Mouse (Mus musculus) limb, embryonic 11.5 days (tissue): ENCODE data around the gene Arhgap15. TPM values are rescaled to one million over a fixed set of nuclear protein-coding genes. Genes with fewer than 3 reads are reported as not detected.

ENCODE experiments used
- ATAC-seq: fragments of 200-750 bp; cut with Nextera tagmentation; 2 replicates; pipeline ENCODE4 v1.8.0; 2017; ENCODE audit warnings: low read depth; ENCODE audit not compliant: insufficient number of reproducible peaks, low FRiP score, low TSS enrichment
- DNase-seq: peaks from one replicate; pipeline ENCODE4 v3.0.0-alpha.2; 2015; ENCODE audit warnings: low spot score
- H3K27ac ChIP-seq: fragments of 300-500 bp; sonication (generic); replicated peaks from 2 replicates; pipeline ENCODE4 v1.5.1; 2014; ENCODE audit warnings: low read depth, mild to moderate bottlenecking, low read length
- H3K27me3 ChIP-seq: fragments of 300-500 bp; sonication (generic); 2 replicates; pipeline ENCODE4 v1.6.1; 2014; ENCODE audit warnings: mild to moderate bottlenecking, low read length, mixed read lengths; ENCODE audit not compliant: control insufficient read depth, insufficient read depth
- H3K36me3 ChIP-seq: fragments of 300-500 bp; sonication (generic); 2 replicates; pipeline ENCODE4 v1.6.1; 2014; ENCODE audit warnings: mild to moderate bottlenecking, low read length, moderate library complexity, mixed read lengths; ENCODE audit not compliant: control insufficient read depth, insufficient read depth
- H3K4me1 ChIP-seq: fragments of 300-500 bp; sonication (generic); 2 replicates; pipeline ENCODE4 v1.6.1; 2014; ENCODE audit warnings: low read length, mixed read lengths; ENCODE audit not compliant: control insufficient read depth, insufficient read depth
- H3K4me2 ChIP-seq: fragments of 300-500 bp; sonication (generic); 2 replicates; pipeline ENCODE4 v1.6.1; 2014; ENCODE audit warnings: low read depth, mild to moderate bottlenecking, moderate library complexity; ENCODE audit not compliant: severe bottlenecking
- H3K4me3 ChIP-seq: fragments of 300-500 bp; sonication (generic); 2 replicates; pipeline ENCODE4 v1.5.1; 2014; ENCODE audit warnings: low read depth, low read length
- H3K9ac ChIP-seq: fragments of 300-500 bp; sonication (generic); 2 replicates; pipeline ENCODE4 v1.6.1; 2014; ENCODE audit warnings: mild to moderate bottlenecking, low read length
- H3K9me3 ChIP-seq: fragments of 300-500 bp; sonication (generic); 2 replicates; pipeline ENCODE4 v1.6.1; 2016; ENCODE audit warnings: low read length; ENCODE audit not compliant: control insufficient read depth
- WGBS: fragments of 180-500 bp; shearing (Covaris S2); extraction: QIAGEN DNeasy Blood & Tissue Kit; methylation state at CpG from one replicate; pipeline ENCODE4 v1.1.7; 2014; 5-methylcytosine and 5-hydroxymethylcytosine counted together
- polyA plus RNA-seq: library from polyadenylated mRNA; unstranded; fragments of >200 nt; fragmentation: Nextera tagmentation; extraction: Ambion mirVana; gene quantifications from 2 replicates; pipeline ENCODE4 v1.2.1, GENCODE M21; 2014

Gene Arhgap15
- polyA plus RNA-seq, 1 experiment from 2014 or later, result 0.32 TPM

DNA sequence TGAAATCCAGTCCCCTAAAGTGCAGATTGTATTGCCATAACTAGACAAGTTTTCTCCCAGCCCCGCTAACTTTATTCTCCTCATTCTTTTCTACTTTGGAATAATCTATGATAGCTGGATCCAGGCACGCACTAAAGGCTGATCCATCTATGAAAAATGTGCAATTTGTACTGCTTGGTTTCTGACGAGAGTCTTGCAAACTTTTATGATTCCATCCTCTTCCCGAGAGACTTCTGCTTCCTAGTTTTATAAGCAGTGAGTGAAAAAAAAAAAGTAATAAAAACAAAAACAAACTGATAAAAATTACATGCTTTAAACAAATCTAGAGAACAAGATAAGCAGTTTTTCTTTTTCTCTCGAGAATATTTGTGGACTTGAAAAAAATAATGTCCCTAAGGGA is 398.9 kb downstream of the Arhgap15 start:
- 60% methylated on average over 5 of the region's 5 CpGs for WGBS

GRCm38 (mm10) chr2:44147971-44148370 is 399.3 kb downstream of the Arhgap15 start:
- H3K36me3 ChIP-seq, result no peaks in the 10 kb centered on the region
- H3K4me1 ChIP-seq, result no peaks in the 10 kb centered on the region
- no peak overlapping the region for H3K4me3 ChIP-seq
- no peaks in the 10 kb centered on the region for H3K27me3 ChIP-seq
- 64% methylated on average over 7 of the region's 7 CpGs for WGBS
- H3K4me2 ChIP-seq, result no peak overlapping the region
- DNase-seq (no peak), ATAC-seq (no peak)
- no peak overlapping the region for H3K27ac ChIP-seq
- H3K9me3 ChIP-seq, result no peaks in the 10 kb centered on the region
- no peak overlapping the region for H3K9ac ChIP-seq

More for the DNA sequence above, 398.9 kb downstream of the Arhgap15 start:
- Histone ChIP-seq H3K36me3 (no peaks in the 10 kb centered on the region), H3K9ac (no peak overlapping the region), H3K27ac (no peak overlapping the region), H3K27me3 (no peaks in the 10 kb centered on the region), H3K4me2 (no peak overlapping the region), H3K4me3 (no peak overlapping the region), H3K4me1 (no peaks in the 10 kb centered on the region), H3K9me3 (no peaks in the 10 kb centered on the region)
- ATAC-seq (no peak), DNase-seq (no peak)

DNA sequence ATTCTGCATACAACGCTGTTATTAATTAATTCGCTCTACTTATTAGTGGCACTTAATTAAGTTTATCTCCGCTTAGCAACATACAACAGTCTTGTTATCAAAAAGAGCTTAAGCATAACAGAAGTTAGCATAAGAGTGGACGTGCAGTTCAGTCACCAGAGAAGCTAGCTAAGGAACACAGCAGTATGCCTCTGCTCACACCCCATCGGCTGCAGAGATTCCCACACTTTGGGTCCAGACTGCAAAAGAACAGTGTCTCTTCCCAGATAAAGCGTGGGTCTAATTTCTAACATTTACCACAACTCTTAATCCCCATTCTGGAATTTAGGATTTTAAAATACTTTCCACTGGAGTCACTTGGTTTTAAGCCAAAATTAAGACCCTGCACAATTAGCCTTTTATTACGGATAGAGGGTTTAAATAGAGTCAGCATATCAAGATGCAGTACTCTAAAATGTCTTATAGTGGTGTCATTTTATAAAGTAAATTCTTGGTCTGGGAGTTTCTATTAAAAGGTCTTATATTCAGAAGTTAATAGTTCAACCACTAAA is 400.0 kb downstream of the Arhgap15 start:
- WGBS, result 78% methylated on average over 7 of the region's 7 CpGs
- DNase-seq, result no peak
- Histone ChIP-seq H3K4me3 (no peak overlapping the region), H3K36me3 (no peaks in the 10 kb centered on the region), H3K9me3 (no peaks in the 10 kb centered on the region), H3K27me3 (no peaks in the 10 kb centered on the region), H3K4me1 (no peaks in the 10 kb centered on the region), H3K4me2 (no peak overlapping the region), H3K9ac (no peak overlapping the region), H3K27ac (no peak overlapping the region)
- no peak for ATAC-seq

DNA sequence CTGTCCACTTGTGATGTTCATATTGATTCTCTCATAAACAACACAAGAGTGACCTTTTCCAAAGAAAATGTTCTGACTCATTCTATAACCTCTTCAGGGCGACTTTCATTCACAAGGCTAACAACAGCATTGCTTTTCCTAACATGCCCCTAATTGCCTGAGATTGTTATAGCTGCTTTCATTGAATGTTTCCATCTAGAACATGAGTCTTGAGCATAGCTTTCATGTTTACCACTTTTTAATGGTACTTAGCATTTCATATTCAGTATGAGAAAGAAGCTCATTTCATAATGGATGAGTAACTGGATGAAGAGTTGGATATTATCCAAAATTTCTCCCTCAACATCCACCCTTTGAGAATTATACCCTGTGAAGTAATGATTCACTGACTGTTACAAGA is 403.7 kb downstream of the Arhgap15 start:
- 83% methylated on average over 1 of the region's 1 CpGs for WGBS
- no peak for ATAC-seq
- H3K27ac ChIP-seq, result no peak overlapping the region
- H3K36me3 ChIP-seq, result no peaks in the 10 kb centered on the region
- no peaks in the 10 kb centered on the region for H3K9me3 ChIP-seq
- H3K27me3 ChIP-seq, result no peaks in the 10 kb centered on the region
- no peak for DNase-seq
- H3K4me3 ChIP-seq, result no peak overlapping the region
- no peaks in the 10 kb centered on the region for H3K4me1 ChIP-seq
- H3K4me2 ChIP-seq, result no peak overlapping the region
- H3K9ac ChIP-seq, result no peak overlapping the region

GRCm38 (mm10) chr2:44160358-44160757 is 411.7 kb downstream of the Arhgap15 start:
- ATAC-seq, result no peak

DNA sequence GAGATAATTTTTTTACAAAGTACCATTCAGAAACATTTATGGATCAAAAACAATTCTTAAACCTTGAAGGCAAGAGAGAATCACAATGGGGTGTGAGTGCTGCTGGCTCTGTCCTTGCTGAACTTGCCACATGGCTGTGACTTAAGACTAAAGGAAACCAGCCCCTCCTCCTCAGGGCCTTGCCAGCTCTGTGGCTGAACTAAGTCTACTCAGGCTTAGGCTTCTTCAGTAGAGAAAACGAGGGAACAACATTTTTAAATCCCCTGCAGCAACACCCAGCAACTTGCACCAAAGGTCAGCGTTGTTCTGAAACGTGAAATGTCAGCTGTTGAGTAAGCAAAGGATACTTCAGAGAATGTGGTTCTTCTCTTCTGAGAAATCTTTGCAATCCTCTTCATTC is 417.2 kb downstream of the Arhgap15 start:
- no peaks in the 10 kb centered on the region for H3K27me3 ChIP-seq
- H3K9me3 ChIP-seq, result no peaks in the 10 kb centered on the region
- no peak overlapping the region for H3K9ac ChIP-seq
- H3K4me1 ChIP-seq, result no peaks in the 10 kb centered on the region
- H3K4me2 ChIP-seq, result no peak overlapping the region
- DNase-seq (no peak), ATAC-seq (no peak)
- 47% methylated on average over 3 of the region's 3 CpGs for WGBS
- no peak overlapping the region for H3K4me3 ChIP-seq
- H3K27ac ChIP-seq, result no peak overlapping the region
- H3K36me3 ChIP-seq, result no peaks in the 10 kb centered on the region

More at GRCm38 (mm10) chr2:44160358-44160757, 411.7 kb downstream of the Arhgap15 start:
- DNase-seq, result no peak
- no peak overlapping the region for H3K4me3 ChIP-seq
- no peaks in the 10 kb centered on the region for H3K27me3 ChIP-seq
- no peaks in the 10 kb centered on the region; the same call in 1 of the 2 replicates for H3K4me1 ChIP-seq
- H3K4me2 ChIP-seq, result no peak overlapping the region
- no peak overlapping the region for H3K27ac ChIP-seq
- no peaks in the 10 kb centered on the region for H3K9me3 ChIP-seq
- WGBS, result 19% methylated on average over 4 of the region's 4 CpGs
- H3K36me3 ChIP-seq, result no peaks in the 10 kb centered on the region
- no peak overlapping the region for H3K9ac ChIP-seq

DNA sequence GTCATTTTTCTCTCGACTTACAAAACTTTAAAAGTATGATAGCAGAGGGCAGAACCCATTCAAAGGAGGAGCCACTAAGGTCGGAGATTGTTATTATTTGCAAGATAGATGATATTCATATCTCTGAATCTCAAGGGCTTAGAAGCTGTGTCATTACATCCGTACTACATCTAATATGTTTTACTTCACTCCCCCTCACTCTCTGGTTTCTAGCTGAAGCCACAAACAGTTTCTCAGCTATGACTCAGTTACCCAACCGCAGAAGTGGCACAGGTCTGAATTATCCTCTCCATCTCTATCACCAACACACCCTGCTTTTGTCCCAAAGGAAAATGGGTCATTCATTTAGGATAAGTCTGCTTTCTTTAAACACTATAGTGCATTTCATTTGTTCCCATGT is 418.1 kb downstream of the Arhgap15 start:
- no peak overlapping the region for H3K4me3 ChIP-seq
- 88% methylated on average over 4 of the region's 4 CpGs for whole genome bisulfite sequencing
- H3K27ac ChIP-seq, result no peak overlapping the region
- no peaks in the 10 kb centered on the region for H3K4me1 ChIP-seq
- no peak for DNase-seq
- H3K4me2 ChIP-seq, result no peak overlapping the region
- no peak overlapping the region for H3K9ac ChIP-seq
- no peaks in the 10 kb centered on the region for H3K27me3 ChIP-seq
- no peak for ATAC-seq
- H3K36me3 ChIP-seq, result no peaks in the 10 kb centered on the region
- no peaks in the 10 kb centered on the region for H3K9me3 ChIP-seq

- Histone ChIP-seq H3K36me3 (no peaks in the 10 kb centered on the region), H3K9ac (no peak overlapping the region), H3K27me3 (no peaks in the 10 kb centered on the region), H3K4me1 (no peaks in the 10 kb centered on the region), H3K4me2 (no peak overlapping the region), H3K27ac (no peak overlapping the region), H3K4me3 (no peak overlapping the region), H3K9me3 (no peaks in the 10 kb centered on the region)
- WGBS, result 76% methylated on average over 10 of the region's 10 CpGs
- ATAC-seq, result no peak
- no peak for DNase-seq
Measured at GRCm38 (mm10) chr2:44184476-44184875, 435.9 kb downstream of the Arhgap15 start.

GRCm38 (mm10) chr2:44190749-44191148 is 442.1 kb downstream of the Arhgap15 start:
- Histone ChIP-seq H3K4me2 (no peak overlapping the region), H3K4me1 (no peaks in the 10 kb centered on the region), H3K27me3 (no peaks in the 10 kb centered on the region), H3K36me3 (no peaks in the 10 kb centered on the region), H3K9ac (no peak overlapping the region), H3K27ac (no peak overlapping the region), H3K9me3 (no peaks in the 10 kb centered on the region), H3K4me3 (no peak overlapping the region)
- ATAC-seq (no peak), DNase-seq (no peak)
- 81% methylated on average over 9 of the region's 9 CpGs for WGBS
